Mouse (Mus musculus) spleen, postnatal 36 days (tissue): Measurements from ENCODE around the gene Gm20458.
A peak's percentile ranks its signal among the peaks of the same experiment; 100 is the strongest.

Source experiments
- DNase-seq, 2 experiments: peaks; one replicate each; pipeline ENCODE4 v3.0.0; 2022; ENCODE audit warnings: low spot score in 2 of 2, mixed read lengths in 1 of 2

Gm20458 gene

GRCm38 (mm10) chr2:164453887-164454500, 6.8 kb upstream of the Gm20458 start:
- DNase-seq = no peak

GRCm38 (mm10) chr2:164454846-164455245, 5.9 kb upstream of the Gm20458 start:
- DNase-seq = peak; percentile 23 to 27

DNA sequence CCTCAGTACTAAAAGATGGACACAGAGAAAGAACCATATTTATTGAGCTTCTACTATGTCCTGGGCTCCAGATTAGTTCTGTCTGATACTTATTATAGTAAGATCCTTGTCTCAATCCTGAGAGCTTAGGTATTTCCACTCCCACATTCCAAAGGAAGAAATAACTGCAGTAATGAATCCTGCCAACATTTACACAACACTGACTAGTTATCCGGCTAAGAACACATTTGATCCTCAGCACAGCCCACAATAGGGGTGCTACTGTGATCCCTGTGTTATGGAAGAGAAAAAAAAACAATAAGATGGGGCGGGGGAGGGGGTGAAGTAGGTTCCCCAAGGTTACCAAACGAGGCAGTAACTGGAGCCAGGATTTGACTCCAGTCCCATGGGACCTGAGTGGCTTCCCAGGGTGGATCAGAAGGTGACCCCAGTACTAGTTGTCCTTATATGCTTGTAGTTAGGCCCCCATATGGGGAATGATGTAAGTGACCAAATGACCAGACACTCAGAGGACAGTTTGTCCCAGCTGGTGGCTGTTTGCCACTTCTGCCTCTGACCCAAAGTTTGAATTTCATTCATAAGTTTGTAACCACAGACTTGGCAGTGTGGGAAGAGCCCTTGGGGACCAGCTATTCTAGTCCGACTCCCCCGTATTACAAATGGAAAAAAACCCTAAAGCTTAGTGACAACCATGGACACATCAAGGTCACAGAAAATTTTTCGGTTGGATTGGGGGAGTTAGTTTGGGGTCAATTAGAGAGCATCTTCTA, 5.2 kb upstream of the Gm20458 start:
- DNase-seq = no peak

DNA sequence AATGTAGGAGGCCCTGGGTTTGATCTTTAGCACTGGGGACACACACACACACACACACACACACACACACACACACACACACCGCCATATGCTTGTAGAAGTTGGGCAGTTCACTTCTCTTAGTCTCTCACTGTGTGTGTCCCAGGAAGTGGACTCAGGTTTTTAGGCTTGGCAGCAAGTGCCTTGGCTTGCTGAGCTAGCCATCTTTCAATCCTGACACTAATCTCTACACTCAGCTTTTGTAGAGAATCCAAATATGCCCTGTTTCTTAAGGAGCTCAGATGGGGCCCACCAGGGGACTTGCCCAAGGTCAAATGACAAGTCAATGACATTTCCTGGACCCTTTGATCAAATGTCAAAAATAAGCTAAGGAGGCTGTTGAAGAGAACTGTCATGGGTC, 4.4 kb upstream of the Gm20458 start:
- DNase-seq = no peak

GRCm38 (mm10) chr2:164456864-164457300, 3.9 kb upstream of the Gm20458 start, which contains the start of gene Sys1:
TSS of gene Sys1 (plus strand) at chr2:164456964.
- peak in 1 of 2 experiments; percentile 31 for DNase-seq

GRCm38 (mm10) chr2:164457942-164458341, 2.8 kb upstream of the Gm20458 start:
- DNase-seq = no peak

DNA sequence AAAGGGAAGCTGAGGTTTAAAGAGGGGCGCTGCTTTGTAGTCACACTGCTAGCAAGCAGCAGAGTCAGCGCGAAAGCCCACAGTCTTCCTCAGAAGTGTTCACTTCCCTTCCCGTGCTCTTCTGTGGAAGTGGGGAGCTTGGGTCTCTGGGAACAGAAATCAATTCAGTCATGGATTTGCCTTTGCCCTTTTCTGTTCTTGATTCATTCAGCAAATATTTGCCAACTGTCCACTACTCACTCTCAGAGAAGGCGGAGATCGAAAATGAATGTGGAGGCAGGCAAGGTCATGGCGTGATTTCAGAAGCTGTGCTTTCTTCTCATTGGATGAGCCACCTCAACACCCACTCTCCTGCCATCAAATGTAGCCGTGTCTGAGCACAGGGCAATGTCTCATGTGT, 2.2 kb upstream of the Gm20458 start:
- DNase-seq = peak; percentile 21 to 37

- no peak for DNase-seq
These were observed 4.4 kb downstream of the Gm20458 start for GRCm38 (mm10) chr2:164465161-164465560.

GRCm38 (mm10) chr2:164466787-164467186, 6.0 kb downstream of the Gm20458 start:
- no peak for DNase-seq

DNA sequence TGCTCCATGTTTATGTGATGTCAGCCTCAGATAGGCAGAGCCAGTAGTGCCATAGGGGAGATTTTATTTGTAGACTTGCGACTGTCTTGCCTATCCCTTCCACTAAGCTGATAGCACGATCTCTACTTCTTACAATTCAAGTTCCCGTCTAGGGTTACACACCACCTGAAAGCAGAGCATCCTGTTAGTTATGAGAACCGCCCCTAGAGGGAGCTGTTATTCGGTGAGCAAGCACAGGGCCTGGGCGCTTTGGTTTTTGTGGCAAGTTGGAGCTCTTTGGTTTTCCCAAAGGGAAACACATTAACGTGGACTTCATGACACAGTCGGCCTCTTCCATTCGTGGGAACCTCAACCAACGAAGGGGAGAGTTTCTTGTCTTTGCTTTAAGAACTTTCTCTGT, 9.5 kb downstream of the Gm20458 start:
- DNase-seq = peak; percentile 41 to 57

DNA sequence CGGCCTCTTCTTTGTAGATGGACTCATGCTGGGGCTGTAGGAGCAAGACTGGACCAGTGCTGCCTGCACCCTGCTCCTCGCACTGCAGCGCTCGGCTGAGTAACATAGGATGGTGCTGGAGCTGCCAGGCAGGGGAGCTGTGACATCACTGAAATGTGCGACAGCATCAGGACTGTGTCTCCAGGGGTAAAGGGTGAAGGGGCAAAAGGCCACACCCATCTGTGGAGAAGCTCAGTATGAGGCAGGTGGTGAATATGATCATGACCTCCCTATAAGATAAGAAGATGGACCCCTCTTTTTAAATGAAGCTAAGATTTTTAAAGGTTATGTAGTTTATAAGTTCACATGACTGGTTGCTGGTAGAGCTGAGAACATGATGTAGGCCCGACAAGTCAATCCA, 12.9 kb downstream of the Gm20458 start, which contains the start of gene Trp53tg5:
Trp53tg5 (minus strand) TSS at position 101 of the 400 bp plus-strand sequence.
- DNase-seq = no peak

DNA sequence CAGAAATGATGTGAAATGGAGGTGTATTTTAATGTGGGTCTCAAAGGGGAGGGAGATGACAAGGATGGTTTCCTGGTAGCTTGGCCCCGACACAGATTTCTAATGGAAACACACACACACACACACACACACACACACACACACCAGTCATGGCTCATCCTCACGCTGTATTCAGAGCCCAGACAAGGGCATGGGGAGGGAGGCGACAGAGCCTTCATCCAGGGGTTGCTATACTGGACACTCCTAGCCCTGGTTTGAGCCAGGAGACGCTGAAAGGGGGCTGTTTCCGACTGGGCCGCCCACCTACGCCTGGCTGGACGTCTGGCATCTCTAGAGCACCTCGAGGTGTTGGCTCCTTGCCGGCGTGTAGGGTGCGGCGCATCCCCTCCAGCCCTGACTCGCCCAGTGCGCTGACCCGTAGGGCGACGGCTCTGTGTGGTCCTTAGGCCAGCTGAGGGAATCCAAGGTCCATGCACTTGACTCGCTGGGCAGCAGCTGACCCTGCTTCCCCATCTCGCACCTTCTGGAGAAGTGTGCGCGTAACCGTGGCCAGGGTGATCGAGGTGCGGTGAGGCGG, 25.0 kb downstream of the Gm20458 start, which contains the start of gene Dbndd2:
Dbndd2 (plus strand) TSS at position 426 of the 577 bp plus-strand sequence.
- no peak for DNase-seq

DNA sequence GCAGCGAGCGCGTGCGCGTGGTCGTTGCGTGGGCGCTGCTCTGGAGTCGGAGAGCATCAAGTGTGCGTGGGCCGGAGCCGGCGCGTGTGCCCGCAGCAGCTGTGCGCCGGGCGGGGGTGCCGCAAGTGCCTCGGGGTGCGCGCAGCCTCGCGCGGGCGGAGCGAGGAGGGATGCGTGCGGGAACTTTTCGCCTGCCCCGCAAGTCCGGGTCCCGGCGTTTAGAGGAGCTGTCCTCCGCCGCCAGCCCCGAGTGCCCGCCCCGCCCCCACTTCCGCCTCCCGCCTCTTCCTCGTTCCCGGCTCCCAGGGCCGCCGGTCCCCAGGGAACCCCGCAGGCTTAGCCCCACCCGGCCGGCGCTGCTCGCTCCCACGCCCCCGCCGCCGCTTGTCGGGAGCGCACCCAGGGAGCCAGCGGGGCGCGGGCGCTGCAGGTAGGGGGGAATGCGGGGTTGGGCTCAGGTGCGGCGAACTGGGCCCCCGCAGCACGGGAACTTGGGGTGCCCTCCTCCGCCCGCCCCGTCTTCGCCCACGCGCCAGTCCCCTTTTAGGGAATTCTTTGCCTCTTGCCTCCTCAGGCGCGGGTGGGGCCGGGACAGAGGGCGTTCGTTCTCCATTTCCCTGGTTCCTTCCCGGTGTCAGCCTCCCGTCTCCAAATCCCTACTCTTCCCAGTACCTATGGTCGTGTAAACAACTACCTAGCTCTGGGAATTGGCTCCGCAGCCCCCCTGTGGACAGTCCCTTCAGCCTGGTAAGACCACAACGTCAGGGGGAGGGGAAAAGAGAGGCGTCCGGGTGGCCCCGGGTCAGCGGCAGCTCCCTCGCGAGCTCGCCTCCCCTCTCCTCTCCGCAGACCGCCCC, 25.7 kb downstream of the Gm20458 start:
- peak; percentile 22 to 26 for DNase-seq

DNA sequence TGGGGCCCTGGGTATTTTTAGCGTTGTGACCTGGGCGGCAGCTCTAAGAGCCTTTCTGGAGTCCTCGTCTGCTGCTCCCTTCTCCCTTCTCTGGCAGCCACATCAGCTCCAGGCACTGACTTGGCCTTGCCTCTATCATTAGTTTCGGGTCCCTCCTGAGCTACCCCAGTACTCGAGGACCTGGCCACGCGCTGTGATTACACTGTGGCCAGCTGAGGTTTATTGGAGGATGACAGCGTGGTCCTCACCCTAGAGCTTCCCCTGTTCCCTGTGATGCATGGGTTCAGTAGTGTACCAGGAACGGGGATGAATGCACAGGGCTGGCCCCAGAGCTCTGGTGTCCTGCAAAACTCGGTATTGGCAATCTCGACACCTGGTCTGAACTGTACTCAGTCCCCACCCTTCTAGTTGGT, 26.4 kb downstream of the Gm20458 start:
- no peak for DNase-seq

DNA sequence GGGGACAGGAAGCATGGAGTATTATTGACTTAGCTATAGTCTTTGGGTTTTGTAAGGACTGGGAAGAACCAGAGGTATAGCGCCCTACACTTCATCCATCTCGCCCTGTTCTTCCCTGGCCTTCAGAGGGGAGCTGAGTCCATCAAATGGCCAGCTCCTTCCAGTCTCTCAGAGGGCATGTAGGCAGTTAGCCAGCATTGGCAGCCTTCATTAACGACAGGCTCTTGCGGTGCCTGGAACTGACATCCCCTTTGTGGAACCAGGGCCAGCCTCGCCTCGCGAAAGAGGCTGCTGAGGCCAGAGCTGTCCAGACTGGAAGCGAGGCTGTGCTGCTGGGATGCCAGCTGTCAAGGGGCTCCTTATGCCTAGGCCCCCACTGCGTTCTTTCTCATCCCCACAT, 27.0 kb downstream of the Gm20458 start:
- DNase-seq = no peak

DNA sequence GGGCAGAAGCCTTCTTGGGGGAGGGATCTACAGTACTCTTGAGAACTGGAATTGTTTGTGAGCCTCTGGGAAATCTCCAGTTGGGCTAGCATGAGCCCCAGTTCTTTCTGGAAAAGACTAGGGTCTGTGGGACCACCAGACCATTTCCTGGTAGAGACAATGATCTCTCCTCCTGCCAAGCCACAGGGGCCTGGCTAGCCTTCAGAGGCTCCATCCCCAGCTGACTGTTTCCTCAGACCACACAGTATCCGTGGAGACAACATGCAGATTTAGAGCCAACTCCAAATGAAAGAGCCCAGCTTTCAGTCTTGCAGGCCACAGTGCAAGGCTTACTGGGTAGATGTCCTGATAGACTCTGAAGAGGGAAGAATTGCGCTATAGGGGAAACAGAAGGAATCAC, 33.4 kb downstream of the Gm20458 start:
- no peak for DNase-seq

- DNase-seq = no peak
These were observed 35.6 kb downstream of the Gm20458 start for GRCm38 (mm10) chr2:164496331-164496730.

DNA sequence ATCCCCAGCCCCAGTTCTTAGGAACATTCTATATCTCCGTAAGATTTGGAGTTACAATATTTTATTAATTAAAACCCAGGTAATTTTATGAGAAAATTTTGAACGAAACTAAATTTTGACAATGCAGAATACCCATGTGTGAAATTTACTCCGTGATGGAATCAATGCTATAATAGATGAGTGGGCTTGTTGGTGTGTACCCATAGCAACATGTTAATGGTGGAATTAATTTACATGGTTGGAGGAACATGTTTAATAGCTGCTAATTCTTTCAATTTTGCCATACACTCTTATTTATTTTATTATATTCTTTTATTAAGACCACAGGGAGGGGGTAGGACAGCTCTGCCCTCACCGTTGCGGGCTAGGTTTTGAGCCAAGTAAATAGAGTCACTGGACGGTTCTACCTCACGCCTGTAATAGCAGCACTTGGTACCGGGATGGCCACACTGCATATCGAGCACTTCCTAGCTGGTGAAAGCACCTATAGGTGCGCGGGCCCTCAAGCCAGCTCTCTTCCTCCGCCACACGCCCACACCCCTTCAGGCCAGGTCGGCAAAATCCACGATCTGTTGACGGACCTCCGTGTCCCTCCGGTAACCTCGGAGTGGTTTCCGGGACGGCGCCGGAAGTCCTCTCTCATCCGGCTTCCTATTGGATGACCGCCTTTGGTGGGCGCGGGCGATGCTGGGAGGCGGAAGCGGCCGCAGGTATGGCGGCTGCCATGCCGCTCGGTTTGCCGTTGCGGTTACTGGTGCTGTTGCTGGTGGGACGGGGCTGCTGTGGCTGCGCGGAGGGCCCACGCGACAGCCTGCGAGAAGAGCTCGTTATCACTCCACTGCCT, 36.3 kb downstream of the Gm20458 start, which contains the start of gene Pigt:
Pigt (plus strand) TSS at position 674 of the 844 bp plus-strand sequence.
- DNase-seq = peak; percentile 87

DNA sequence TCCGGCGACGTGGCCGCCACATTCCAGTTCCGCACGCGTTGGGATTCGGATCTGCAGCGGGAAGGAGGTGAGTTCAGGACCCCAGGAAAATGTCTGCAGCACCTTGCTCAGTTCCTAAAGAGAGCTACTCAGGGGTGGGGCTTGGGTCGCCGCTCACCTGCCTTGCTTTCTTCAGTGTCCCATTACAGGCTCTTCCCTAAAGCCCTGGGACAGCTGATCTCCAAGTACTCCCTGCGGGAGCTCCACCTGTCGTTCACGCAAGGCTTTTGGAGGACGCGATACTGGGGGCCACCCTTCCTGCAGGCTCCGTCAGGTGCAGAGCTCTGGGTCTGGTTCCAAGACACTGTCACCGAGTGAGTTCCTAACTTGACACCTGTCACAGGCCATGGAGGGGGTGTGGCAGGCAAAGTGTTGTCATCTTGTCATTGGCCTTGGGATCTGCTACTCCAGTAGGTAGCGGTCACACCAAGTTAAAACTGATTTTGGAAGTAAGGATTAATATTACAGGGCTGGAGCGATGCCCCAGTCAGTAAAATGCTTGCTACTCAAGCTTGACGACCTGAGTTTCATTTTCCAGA, 37.0 kb downstream of the Gm20458 start:
- DNase-seq = no peak

DNA sequence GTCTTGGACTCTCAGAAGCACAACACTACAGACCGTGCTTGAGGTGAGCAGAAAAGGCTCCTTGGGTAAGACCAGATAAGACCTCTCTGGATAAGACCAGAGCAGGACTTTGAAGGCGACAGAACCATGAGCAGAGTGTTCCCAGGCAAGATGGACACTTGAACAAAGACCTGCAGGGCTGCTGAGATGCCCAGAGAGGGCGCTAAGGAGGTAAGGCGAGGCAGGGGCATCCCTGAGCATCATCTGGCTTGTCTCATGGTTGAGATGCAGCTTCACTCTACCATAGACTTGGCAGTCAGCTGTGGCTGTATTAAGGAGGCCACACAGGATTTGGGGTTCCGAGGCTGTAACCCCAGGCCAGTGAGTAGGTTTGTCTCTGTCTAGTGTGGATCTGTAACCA, 38.5 kb downstream of the Gm20458 start:
- DNase-seq = no peak
